Mouse (Mus musculus): ENCODE data around the gene Dis3l. TPM values are rescaled to one million over a fixed set of nuclear protein-coding genes. Genes with fewer than 3 reads are reported as not detected.
A peak's percentile ranks its signal among the peaks of the same experiment; 100 is the strongest.

Dis3l gene
- polyA plus RNA-seq (2015; fragmentation: Nextera tagmentation; extraction: Ambion mirVana) = 6.9 and 7.2 TPM in 2 replicates

DNA sequence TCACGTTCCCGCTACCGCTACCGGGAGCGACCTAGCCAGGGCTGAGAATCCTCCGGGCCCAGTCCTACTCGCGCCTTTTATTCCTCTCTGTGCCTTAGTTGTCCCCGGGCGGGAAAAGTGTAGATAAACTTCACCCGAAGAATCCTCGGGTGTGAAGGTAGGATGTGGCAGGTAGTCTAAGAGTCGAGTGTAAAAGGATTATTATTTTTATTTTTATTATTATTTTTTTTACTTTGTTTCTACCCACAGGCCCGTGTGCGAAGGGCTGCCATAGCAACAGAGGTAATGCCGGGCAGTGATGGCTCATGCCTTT is at the start of gene Dis3l:
Gene Dis3l, minus strand, starts transcription at position 35 of the 313 bp plus-strand sequence.
- Histone ChIP-seq H3K27me3 (ENCODE audit: control insufficient read depth, insufficient read depth, low read length) (no peaks in the 10 kb centered on the region), H3K9me3 (ENCODE audit: control insufficient read depth, low read length) (no peaks in the 10 kb centered on the region), H3K36me3 (ENCODE audit: control insufficient read depth, insufficient read depth, low read length) (no peaks in the 10 kb centered on the region), H3K9ac (ENCODE audit: low read length) (peak within 1 kb of the TSS; percentile 99), H3K4me3 (ENCODE audit: low read depth, low read length) (peak within 1 kb of the TSS; percentile 74), H3K27ac (replicated peaks) (peak within 1 kb of the TSS; percentile 100), H3K4me2 (replicated peaks; ENCODE audit: low read depth) (peak within 1 kb of the TSS; percentile 71), H3K4me1 (replicated peaks; ENCODE audit: control insufficient read depth, insufficient read depth) (no peaks in the 10 kb centered on the region)
- 6% methylated on average over 16 of the region's 16 CpGs for WGBS
- DNase-seq (ENCODE audit: low spot score) (no peak), ATAC-seq (ENCODE audit: low FRiP score, low TSS enrichment) (no peak)
- TF ChIP-seq EP300 (optimal IDR thresholded peaks at IDR 0.05) = no peak
- TF ChIP-seq CTCF (IDR thresholded peaks at IDR 0.05; ENCODE audit: low read depth) = no peak

DNA sequence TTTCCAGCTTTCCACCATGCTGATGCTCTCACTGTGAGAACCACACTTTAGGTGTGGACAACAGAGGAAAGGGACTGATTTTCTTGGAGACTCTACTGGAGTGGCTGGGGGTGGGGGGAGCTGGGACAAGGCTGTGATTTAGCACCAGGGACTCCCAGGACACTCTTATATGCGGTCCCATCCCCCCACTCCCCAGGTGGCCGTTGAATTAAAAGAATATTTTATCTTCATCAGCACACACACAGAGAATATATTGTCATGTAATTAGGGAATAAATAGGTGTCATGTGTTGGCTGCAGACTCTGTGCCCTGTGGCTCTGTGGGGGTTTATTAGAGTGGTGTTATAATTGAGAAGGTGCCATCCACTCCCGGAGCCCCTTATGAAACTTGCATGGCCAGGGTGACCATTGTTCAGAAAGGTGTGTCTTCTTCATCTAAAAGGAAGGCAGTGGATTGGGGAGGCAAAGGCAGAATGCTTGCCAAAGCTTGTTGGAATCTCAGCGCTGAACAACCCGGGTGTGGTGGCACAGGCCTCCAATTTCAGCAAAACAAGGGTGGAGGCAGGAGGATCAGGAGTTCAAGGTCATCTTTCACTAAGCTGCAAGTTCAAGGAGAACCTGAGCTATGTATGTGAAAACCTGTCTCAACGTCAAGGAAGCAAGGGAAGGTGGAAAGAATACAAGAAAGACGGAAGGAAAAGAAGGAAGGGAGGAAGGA is 48.6 kb upstream of the Dis3l start:
- Histone ChIP-seq H3K27me3 (ENCODE audit: control insufficient read depth, insufficient read depth, low read length) (0 out of 2 replicates have a peak, but pooled peaks cover 3% of the 10 kb centered on the region), H3K4me2 (replicated peaks; ENCODE audit: low read depth) (no peak overlapping the region), H3K27ac (replicated peaks) (no peak overlapping the region), H3K9me3 (ENCODE audit: control insufficient read depth, low read length) (no peaks in the 10 kb centered on the region), H3K4me3 (ENCODE audit: low read depth, low read length) (no peak overlapping the region), H3K9ac (ENCODE audit: low read length) (no peak overlapping the region), H3K36me3 (ENCODE audit: control insufficient read depth, insufficient read depth, low read length) (no peaks in the 10 kb centered on the region), H3K4me1 (replicated peaks; ENCODE audit: control insufficient read depth, insufficient read depth) (0 out of 2 replicates have a peak, but pooled peaks cover 2% of the 10 kb centered on the region)
- no peak for ATAC-seq (ENCODE audit: low FRiP score, low TSS enrichment)
- no peak for DNase-seq (ENCODE audit: low spot score)
- 58% methylated on average over 7 of the region's 7 CpGs for WGBS
- no peak for TF ChIP-seq CTCF (IDR thresholded peaks at IDR 0.05; ENCODE audit: low read depth)
- no peak for TF ChIP-seq EP300 (optimal IDR thresholded peaks at IDR 0.05)

DNA sequence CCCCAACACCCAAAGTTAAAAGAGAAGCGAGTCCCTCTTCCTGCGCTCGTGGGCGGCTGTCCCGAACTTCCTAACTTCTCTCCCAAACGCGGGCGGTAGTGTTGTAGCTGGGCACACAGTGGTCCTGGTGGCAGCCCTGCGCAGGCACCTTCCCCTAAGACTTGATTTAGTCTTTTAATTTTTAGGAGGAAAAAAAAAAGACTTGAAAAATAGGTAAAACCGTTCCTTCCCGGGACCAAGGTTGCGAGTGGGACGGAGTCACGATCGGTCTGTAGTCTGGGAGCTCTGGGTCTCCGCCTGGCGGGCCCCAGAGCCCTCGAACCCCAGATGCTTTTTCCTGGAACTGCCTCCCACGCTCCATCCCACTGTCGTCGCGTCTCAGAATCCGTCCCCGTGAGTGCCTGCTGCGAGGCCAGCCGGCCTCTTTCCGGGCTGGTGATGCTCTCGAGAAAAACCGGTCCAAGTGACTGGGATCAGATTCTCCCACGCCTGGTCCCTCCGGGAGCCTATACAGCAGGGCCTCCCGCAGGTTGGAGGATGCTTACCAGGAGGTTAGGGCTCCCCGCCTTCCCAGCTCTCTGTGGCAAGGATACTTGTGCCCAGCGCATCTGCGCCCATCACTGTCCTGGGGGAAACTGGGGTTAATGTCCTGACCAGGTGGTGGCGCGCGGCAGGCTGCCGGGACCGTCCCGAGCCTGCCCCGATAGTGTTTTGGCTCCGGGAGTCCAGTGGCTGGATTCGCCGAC is 45.6 kb upstream of the Dis3l start:
- H3K27me3 ChIP-seq (ENCODE audit: control insufficient read depth, insufficient read depth, low read length) = peaks cover 6% of the 10 kb centered on the region; the same call in 1 of the 2 replicates
- H3K27ac ChIP-seq (replicated peaks) = no peak overlapping the region
- 2% methylated on average over 45 of the region's 45 CpGs for WGBS

GRCm38 (mm10) chr9:64385511-64386465 is 44.7 kb upstream of the Dis3l start, which contains the start of gene Megf11:
Gene Megf11, plus strand, starts transcription at chr9:64385626.
- DNase-seq (ENCODE audit: low spot score) (peak; percentile 52), ATAC-seq (ENCODE audit: low FRiP score, low TSS enrichment) (peak; percentile 49)
- WGBS = under 1% methylated on average over 86 of the region's 93 CpGs
- no peaks in the 10 kb centered on the region for H3K36me3 ChIP-seq (ENCODE audit: control insufficient read depth, insufficient read depth, low read length)
- H3K27ac ChIP-seq (replicated peaks) = no peak within 1 kb of the TSS
- H3K4me2 ChIP-seq (replicated peaks; ENCODE audit: low read depth) = peak within 1 kb of the TSS; percentile 95
- TF ChIP-seq CTCF (IDR thresholded peaks at IDR 0.05; ENCODE audit: low read depth) (no peak), EP300 (optimal IDR thresholded peaks at IDR 0.05) (no peak)
- H3K9me3 ChIP-seq (ENCODE audit: control insufficient read depth, low read length) = no peaks in the 10 kb centered on the region
- peak within 1 kb of the TSS; percentile 47 for H3K4me3 ChIP-seq (ENCODE audit: low read depth, low read length)
- peaks cover 6% of the 10 kb centered on the region; the same call in 1 of the 2 replicates for H3K27me3 ChIP-seq (ENCODE audit: control insufficient read depth, insufficient read depth, low read length)
- H3K4me1 ChIP-seq (replicated peaks; ENCODE audit: control insufficient read depth, insufficient read depth) = 0 out of 2 replicates have a peak, but pooled peaks cover 2% of the 10 kb centered on the region
- peak within 1 kb of the TSS; percentile 51 for H3K9ac ChIP-seq (ENCODE audit: low read length)

More for the DNA sequence above, 45.6 kb upstream of the Dis3l start:
- Histone ChIP-seq H3K9me3 (ENCODE audit: control insufficient read depth, low read length) (no peaks in the 10 kb centered on the region), H3K4me2 (replicated peaks; ENCODE audit: low read depth) (peak overlapping the region; percentile 95), H3K36me3 (ENCODE audit: control insufficient read depth, insufficient read depth, low read length) (no peaks in the 10 kb centered on the region), H3K9ac (ENCODE audit: low read length) (no peak overlapping the region), H3K4me1 (replicated peaks; ENCODE audit: control insufficient read depth, insufficient read depth) (0 out of 2 replicates have a peak, but pooled peaks cover 2% of the 10 kb centered on the region), H3K4me3 (ENCODE audit: low read depth, low read length) (peak overlapping the region; percentile 47)
- TF ChIP-seq CTCF (IDR thresholded peaks at IDR 0.05; ENCODE audit: low read depth) (peak; percentile 34; the same call in 1 of the 2 replicates), EP300 (optimal IDR thresholded peaks at IDR 0.05) (no peak)
- ATAC-seq (ENCODE audit: low FRiP score, low TSS enrichment) (no peak), DNase-seq (ENCODE audit: low spot score) (no peak)

GRCm38 (mm10) chr9:64383021-64383788 is 42.1 kb upstream of the Dis3l start:
- H3K36me3 ChIP-seq (ENCODE audit: control insufficient read depth, insufficient read depth, low read length) = no peaks in the 10 kb centered on the region
- 0 out of 2 replicates have a peak, but pooled peaks cover 2% of the 10 kb centered on the region for H3K4me1 ChIP-seq (replicated peaks; ENCODE audit: control insufficient read depth, insufficient read depth)
- ATAC-seq (ENCODE audit: low FRiP score, low TSS enrichment) (no peak), DNase-seq (ENCODE audit: low spot score) (no peak)
- no peak overlapping the region for H3K4me3 ChIP-seq (ENCODE audit: low read depth, low read length)
- H3K27ac ChIP-seq (replicated peaks) = no peak overlapping the region
- no peak for TF ChIP-seq EP300 (optimal IDR thresholded peaks at IDR 0.05)
- no peak for TF ChIP-seq CTCF (IDR thresholded peaks at IDR 0.05; ENCODE audit: low read depth)
- 34% methylated on average over 10 of the region's 10 CpGs for WGBS
- peaks cover 6% of the 10 kb centered on the region; the same call in 1 of the 2 replicates for H3K27me3 ChIP-seq (ENCODE audit: control insufficient read depth, insufficient read depth, low read length)
- H3K4me2 ChIP-seq (replicated peaks; ENCODE audit: low read depth) = no peak overlapping the region
- no peak overlapping the region for H3K9ac ChIP-seq (ENCODE audit: low read length)
- no peaks in the 10 kb centered on the region for H3K9me3 ChIP-seq (ENCODE audit: control insufficient read depth, low read length)
